Mouse (Mus musculus) limb, embryonic 15.5 days (tissue): ENCODE results near the gene Psmd1. TPM values are rescaled to one million over a fixed set of nuclear protein-coding genes. Genes with fewer than 3 reads are reported as not detected.
"Not testable (repeated sequence)": the region's sequence is repeated elsewhere in the genome, so short reads cannot be mapped to it uniquely, and the experiment has no call there.

Experiments
- ATAC-seq: fragments of 200-750 bp; cut with Nextera tagmentation; 2 replicates; pipeline ENCODE4 v1.8.0; 2017; ENCODE audit warnings: low read depth, moderate TSS enrichment; ENCODE audit not compliant: insufficient number of reproducible peaks, low FRiP score, low TSS enrichment
- H3K27ac ChIP-seq: fragments of 300-500 bp; sonication (generic); 2 replicates; pipeline ENCODE4 v1.5.1; 2015; ENCODE audit warnings: moderate library complexity, mild to moderate bottlenecking, inconsistent platforms
- H3K27me3 ChIP-seq: fragments of 300-500 bp; sonication (generic); 2 replicates; pipeline ENCODE4 v1.6.1; 2015; ENCODE audit warnings: inconsistent platforms
- H3K36me3 ChIP-seq: fragments of 300-500 bp; sonication (generic); 2 replicates; pipeline ENCODE4 v1.6.1; 2015; ENCODE audit warnings: inconsistent platforms
- H3K4me1 ChIP-seq: fragments of 300-500 bp; sonication (generic); 2 replicates; pipeline ENCODE4 v1.6.1; 2015; ENCODE audit warnings: inconsistent platforms
- H3K4me2 ChIP-seq: fragments of 300-500 bp; sonication (generic); 2 replicates; pipeline ENCODE4 v1.6.1; 2015; ENCODE audit warnings: mild to moderate bottlenecking, inconsistent platforms
- H3K4me3 ChIP-seq: fragments of 300-500 bp; sonication (generic); 2 replicates; pipeline ENCODE4 v1.5.1; 2015; ENCODE audit warnings: mild to moderate bottlenecking, inconsistent platforms
- H3K9ac ChIP-seq: fragments of 300-500 bp; sonication (generic); 2 replicates; pipeline ENCODE4 v1.6.1; 2015; ENCODE audit warnings: inconsistent platforms
- H3K9me3 ChIP-seq: fragments of 300-500 bp; sonication (generic); 2 replicates; pipeline ENCODE4 v1.6.1; 2016; ENCODE audit warnings: inconsistent platforms
- WGBS: fragments of 180-500 bp; shearing (Covaris S2); methylation state at CpG from one replicate; pipeline ENCODE4 v1.1.7; 2015; 5-methylcytosine and 5-hydroxymethylcytosine counted together
- polyA plus RNA-seq: library from polyadenylated mRNA; unstranded; fragments of >200 nt; fragmentation: Nextera tagmentation; extraction: Ambion mirVana; gene quantifications from 2 replicates; pipeline ENCODE4 v1.2.1, GENCODE M21; 2015

The Psmd1 gene
- polyA plus RNA-seq: 148 and 155 TPM in 2 replicates

GRCm38 (mm10) chr1:86064271-86064991 is at the start of gene Psmd1:
Gene Psmd1 (plus strand): TSS chr1:86064387.
- H3K4me3 ChIP-seq: peak within 1 kb of the TSS; percentile 95
- H3K9me3 ChIP-seq: no peaks in the 10 kb centered on the region
- no peaks in the 10 kb centered on the region for H3K36me3 ChIP-seq
- H3K4me1 ChIP-seq: peaks cover 10% of the 10 kb centered on the region
- WGBS: under 1% methylated on average over 46 of the region's 47 CpGs
- peak within 1 kb of the TSS; percentile 75 for H3K4me2 ChIP-seq
- H3K27ac ChIP-seq: peak within 1 kb of the TSS; percentile 81
- peak within 1 kb of the TSS; percentile 97 for H3K9ac ChIP-seq
- no peaks in the 10 kb centered on the region for H3K27me3 ChIP-seq
- peak; percentile 94 for ATAC-seq

- peaks cover 10% of the 10 kb centered on the region; the same call in 1 of the 2 replicates for H3K4me1 ChIP-seq
Observed at GRCm38 (mm10) chr1:86015758-86016157, 48.4 kb upstream of the Psmd1 start.

GRCm38 (mm10) chr1:86016516-86016915 is 47.7 kb upstream of the Psmd1 start, which contains the start of gene Spata3:
Gene Spata3 (plus strand): TSS chr1:86016816.
- Histone ChIP-seq H3K9me3 (no peaks in the 10 kb centered on the region), H3K4me1 (peaks cover 10% of the 10 kb centered on the region; the same call in 1 of the 2 replicates), H3K9ac (no peak within 1 kb of the TSS), H3K4me3 (no peak within 1 kb of the TSS), H3K27ac (no peak within 1 kb of the TSS), H3K36me3 (no peaks in the 10 kb centered on the region), H3K27me3 (peaks cover 26% of the 10 kb centered on the region), H3K4me2 (no peak within 1 kb of the TSS)
- no peak for ATAC-seq
- 79% methylated on average over 8 of the region's 8 CpGs for WGBS

More at GRCm38 (mm10) chr1:86015758-86016157, 48.4 kb upstream of the Psmd1 start:
- not testable (repeated sequence) for H3K4me2 ChIP-seq, H3K9me3 ChIP-seq, H3K27ac ChIP-seq, H3K9ac ChIP-seq, H3K4me3 ChIP-seq, H3K36me3 ChIP-seq, ATAC-seq
- WGBS: 97% methylated on average over 9 of the region's 9 CpGs
- H3K27me3 ChIP-seq: peaks cover 26% of the 10 kb centered on the region

GRCm38 (mm10) chr1:86018235-86019055 is 45.7 kb upstream of the Psmd1 start:
- peak overlapping the region; percentile 51 for H3K4me3 ChIP-seq
- no peaks in the 10 kb centered on the region for H3K9me3 ChIP-seq
- no peaks in the 10 kb centered on the region for H3K36me3 ChIP-seq
- H3K27ac ChIP-seq: no peak overlapping the region
- H3K4me2 ChIP-seq: peak overlapping the region; percentile 98
- peaks cover 10% of the 10 kb centered on the region; the same call in 1 of the 2 replicates for H3K4me1 ChIP-seq
- 0 out of 2 replicates have a peak, but pooled peaks have one; percentile 35 for ATAC-seq
- H3K27me3 ChIP-seq: peaks cover 26% of the 10 kb centered on the region
- H3K9ac ChIP-seq: peak overlapping the region; percentile 41
- 3% methylated on average over 60 of the region's 60 CpGs for WGBS

- 59% methylated on average over 11 of the region's 11 CpGs for WGBS
- no peak for ATAC-seq
Observed at GRCm38 (mm10) chr1:86021365-86021989, 42.7 kb upstream of the Psmd1 start.

GRCm38 (mm10) chr1:86032273-86032987 is 31.8 kb upstream of the Psmd1 start:
- no peak overlapping the region for H3K4me3 ChIP-seq
- H3K27me3 ChIP-seq: no peaks in the 10 kb centered on the region
- no peak overlapping the region for H3K9ac ChIP-seq
- no peak overlapping the region for H3K4me2 ChIP-seq
- 0 out of 2 replicates have a peak, but pooled peaks have one; percentile 65 for ATAC-seq
- no peaks in the 10 kb centered on the region for H3K4me1 ChIP-seq
- WGBS: 21% methylated on average over 11 of the region's 11 CpGs
- no peaks in the 10 kb centered on the region for H3K36me3 ChIP-seq
- no peaks in the 10 kb centered on the region for H3K9me3 ChIP-seq
- H3K27ac ChIP-seq: no peak overlapping the region

More at GRCm38 (mm10) chr1:86021365-86021989, 42.7 kb upstream of the Psmd1 start:
- no peak overlapping the region for H3K4me2 ChIP-seq
- H3K4me3 ChIP-seq: no peak overlapping the region
- peaks cover 10% of the 10 kb centered on the region; the same call in 1 of the 2 replicates for H3K4me1 ChIP-seq
- peaks cover 26% of the 10 kb centered on the region for H3K27me3 ChIP-seq
- H3K9me3 ChIP-seq: no peaks in the 10 kb centered on the region
- no peak overlapping the region for H3K9ac ChIP-seq
- H3K27ac ChIP-seq: no peak overlapping the region
- no peaks in the 10 kb centered on the region for H3K36me3 ChIP-seq

- H3K27ac ChIP-seq: no peak overlapping the region
- peaks cover 4% of the 10 kb centered on the region; the same call in 1 of the 2 replicates for H3K27me3 ChIP-seq
- H3K9ac ChIP-seq: no peak overlapping the region
- H3K4me3 ChIP-seq: no peak overlapping the region
- H3K4me2 ChIP-seq: no peak overlapping the region
- no peaks in the 10 kb centered on the region for H3K36me3 ChIP-seq
- 0 out of 2 replicates have a peak, but pooled peaks cover 7% of the 10 kb centered on the region for H3K9me3 ChIP-seq
- no peak for ATAC-seq
- no peaks in the 10 kb centered on the region for H3K4me1 ChIP-seq
- WGBS: 61% methylated on average over 3 of the region's 3 CpGs
Observed at GRCm38 (mm10) chr1:86038191-86038951, 25.8 kb upstream of the Psmd1 start.

- Histone ChIP-seq H3K36me3 (no peaks in the 10 kb centered on the region), H3K9ac (no peak overlapping the region), H3K4me1 (no peaks in the 10 kb centered on the region), H3K4me2 (no peak overlapping the region), H3K4me3 (no peak overlapping the region), H3K9me3 (0 out of 2 replicates have a peak, but pooled peaks cover 7% of the 10 kb centered on the region), H3K27me3 (peaks cover 21% of the 10 kb centered on the region), H3K27ac (no peak overlapping the region)
- WGBS: 54% methylated on average over 4 of the region's 4 CpGs
- no peak for ATAC-seq
Observed at GRCm38 (mm10) chr1:86040131-86040530, 24.1 kb upstream of the Psmd1 start.

- H3K4me3 ChIP-seq: no peak overlapping the region
- no peaks in the 10 kb centered on the region for H3K36me3 ChIP-seq
- ATAC-seq: no peak
- 0 out of 2 replicates have a peak, but pooled peaks cover 7% of the 10 kb centered on the region for H3K9me3 ChIP-seq
- peaks cover 28% of the 10 kb centered on the region for H3K27me3 ChIP-seq
- no peak overlapping the region for H3K9ac ChIP-seq
- H3K27ac ChIP-seq: no peak overlapping the region
- 0 out of 2 replicates have a peak, but pooled peaks cover 2% of the 10 kb centered on the region for H3K4me1 ChIP-seq
- WGBS: 91% methylated on average over 3 of the region's 3 CpGs
- H3K4me2 ChIP-seq: no peak overlapping the region
Observed at GRCm38 (mm10) chr1:86040817-86041216, 23.4 kb upstream of the Psmd1 start.

- ATAC-seq: no peak
- no peak overlapping the region for H3K9ac ChIP-seq
- no peak overlapping the region for H3K27ac ChIP-seq
- 0 out of 2 replicates have a peak, but pooled peaks cover 7% of the 10 kb centered on the region for H3K9me3 ChIP-seq
- peaks cover 62% of the 10 kb centered on the region for H3K27me3 ChIP-seq
- 56% methylated on average over 4 of the region's 4 CpGs for WGBS
- H3K4me2 ChIP-seq: no peak overlapping the region
- peaks cover 11% of the 10 kb centered on the region for H3K4me1 ChIP-seq
- no peak overlapping the region for H3K4me3 ChIP-seq
- H3K36me3 ChIP-seq: no peaks in the 10 kb centered on the region
Observed at GRCm38 (mm10) chr1:86045056-86045455, 19.1 kb upstream of the Psmd1 start.
